Comparison of ENCODE assay signal across 11 mouse cellular contexts in genomic region chr5:138990659-138991380, GRCm38 (mm10). TPM values are rescaled to one million over a fixed set of nuclear protein-coding genes. Genes with fewer than 3 reads are reported as not detected.
DNase-seq lines count a peak whose midpoint lies in the region; ATAC-seq lines count a peak whose summit lies in the region.
"Had no signal": no experiment of that assay in that cellular context is flagged by ENCODE, and none has a peak within 500 bp of the region (broad histone marks: within the 10 kb centered on the region; RNA-seq: fewer than 3 reads in every experiment).

No protein-coding gene starts in this region.

- no peaks in the 10 kb centered on the region for H3K36me3 ChIP-seq in liver, embryonic 16.5 days (ENCODE audit: control insufficient read depth, insufficient read depth)
- H3K36me3 ChIP-seq in liver, embryonic 11.5 days (ENCODE audit: control insufficient read depth, insufficient read depth, low read length): no peaks in the 10 kb centered on the region
- H3K36me3 ChIP-seq in heart, embryonic 16.5 days (ENCODE audit: control insufficient read depth, insufficient read depth): peaks cover 22% of the 10 kb centered on the region
- H3K36me3 ChIP-seq: forebrain, embryonic 12.5 days had no signal

- H3K9ac ChIP-seq in liver, embryonic 16.5 days (ENCODE audit: low read depth, low read length): no peak overlapping the region
- H3K9ac ChIP-seq in liver, embryonic 11.5 days (ENCODE audit: low read depth, low read length): no peak overlapping the region
- no peak overlapping the region for H3K9ac ChIP-seq in heart, embryonic 16.5 days (ENCODE audit: low read length)
- H3K9ac ChIP-seq: forebrain, embryonic 12.5 days; stomach, embryonic 15.5 days had no signal

- H3K4me2 ChIP-seq in liver, embryonic 16.5 days (ENCODE audit: low read depth, low read length): no peak overlapping the region
- H3K4me2 ChIP-seq in liver, embryonic 11.5 days: no peak overlapping the region
- 0 out of 2 replicates have a peak overlapping the region, but pooled peaks have one; percentile 13 for H3K4me2 ChIP-seq in heart, embryonic 16.5 days (ENCODE audit: low read depth, low read length)
- H3K4me2 ChIP-seq: forebrain, embryonic 12.5 days; stomach, embryonic 15.5 days had no signal

- peaks cover 47% of the 10 kb centered on the region for H3K27me3 ChIP-seq in liver, embryonic 16.5 days (ENCODE audit: control insufficient read depth, insufficient read depth, low read depth, low read length)
- H3K27me3 ChIP-seq in liver, embryonic 11.5 days (replicated peaks; ENCODE audit: control insufficient read depth, insufficient read depth, low read length): peaks cover 64% of the 10 kb centered on the region
- H3K27me3 ChIP-seq in heart, embryonic 16.5 days (ENCODE audit: control insufficient read depth, insufficient read depth, low read length): peaks cover 9% of the 10 kb centered on the region; the same call in 1 of the 2 replicates

- WGBS in liver, embryonic 16.5 days (ENCODE audit: insufficient replicate concordance): 48% methylated on average over 7 of the region's 7 CpGs
- 66% methylated on average over 7 of the region's 7 CpGs for whole genome bisulfite sequencing in liver, embryonic 11.5 days
- WGBS in heart, embryonic 16.5 days: 43% methylated on average over 7 of the region's 7 CpGs

- ATAC-seq in liver, embryonic 16.5 days (ENCODE audit: low read depth): peak; percentile 49
- ATAC-seq in liver, embryonic 11.5 days (replicated peaks; ENCODE audit: low FRiP score): no peak
- no peak for ATAC-seq in heart, embryonic 16.5 days (replicated peaks; ENCODE audit: extremely low read depth, insufficient read depth, low FRiP score)
- no peak for ATAC-seq in erythroid progenitor cell, adult 5-6 weeks (replicated peaks; ENCODE audit: low FRiP score, poor library complexity, severe bottlenecking)

- no peak overlapping the region for H3K27ac ChIP-seq in liver, embryonic 16.5 days (ENCODE audit: low read length)
- no peak overlapping the region for H3K27ac ChIP-seq in liver, embryonic 11.5 days (ENCODE audit: low read depth, low read length)
- H3K27ac ChIP-seq in heart, embryonic 16.5 days (ENCODE audit: low read length): no peak overlapping the region
- H3K27ac ChIP-seq: forebrain, embryonic 12.5 days; layer of hippocampus, adult 2 months; stomach, embryonic 15.5 days had no signal

- no peaks in the 10 kb centered on the region for H3K9me3 ChIP-seq in liver, embryonic 16.5 days (replicated peaks; ENCODE audit: control insufficient read depth, low read length)
- H3K9me3 ChIP-seq in liver, embryonic 11.5 days (ENCODE audit: control insufficient read depth, low read length): no peaks in the 10 kb centered on the region
- no peaks in the 10 kb centered on the region for H3K9me3 ChIP-seq in heart, embryonic 16.5 days (replicated peaks; ENCODE audit: control insufficient read depth, low read length)
- H3K9me3 ChIP-seq: forebrain, embryonic 12.5 days; stomach, embryonic 15.5 days had no signal

- DNase-seq in liver, embryonic 11.5 days (ENCODE audit: low spot score): no peak
- DNase-seq in adrenal gland, postnatal 25 days: peak; percentile 63
- DNase-seq in lung, postnatal 25 days (ENCODE audit: low spot score): peak; percentile 84
- no peak for DNase-seq in spleen, adult 12 weeks (ENCODE audit: low spot score)
- no peak for DNase-seq in urinary bladder, adult 18-20 months (ENCODE audit: low spot score in 2 of 2)

- H3K4me1 ChIP-seq in liver, embryonic 16.5 days (ENCODE audit: control insufficient read depth, low read depth, low read length): no peaks in the 10 kb centered on the region; the same call in 1 of the 2 replicates
- H3K4me1 ChIP-seq in liver, embryonic 11.5 days (replicated peaks; ENCODE audit: control insufficient read depth, insufficient read depth, low read length): no peaks in the 10 kb centered on the region; the same call in none of the 2 replicates
- H3K4me1 ChIP-seq in heart, embryonic 16.5 days (ENCODE audit: control insufficient read depth, insufficient read depth, low read length): peaks cover 51% of the 10 kb centered on the region

- no peak overlapping the region for H3K4me3 ChIP-seq in liver, embryonic 16.5 days (ENCODE audit: low read depth, low read length)
- H3K4me3 ChIP-seq in liver, embryonic 11.5 days (ENCODE audit: low read depth, low read length): no peak overlapping the region
- no peak overlapping the region for H3K4me3 ChIP-seq in heart, embryonic 16.5 days (ENCODE audit: low read length)
- H3K4me3 ChIP-seq: forebrain, embryonic 12.5 days; layer of hippocampus, adult 2 months; stomach, embryonic 15.5 days had no signal

RNA-seq across cellular contexts. Expression of gene Pdgfa, which starts 6.3 kb away (rescaled TPM):
- 2.3 and 3.1 TPM in 2 replicates for polyA plus RNA-seq in liver, embryonic 16.5 days (2015; fragmentation: Nextera tagmentation; extraction: Ambion mirVana)
- 3.4 and 5.0 TPM in 2 replicates for polyA plus RNA-seq in liver, embryonic 11.5 days (2014; fragmentation: Nextera tagmentation; extraction: Ambion mirVana)
- total RNA-seq in adrenal gland, postnatal 25 days (2021): 29.5 and 30.0 TPM in 2 replicates
- 54.0 and 56.0 TPM in 2 replicates for polyA plus RNA-seq in heart, embryonic 16.5 days (2015; fragmentation: Nextera tagmentation; extraction: Ambion mirVana)
- not detected in 2 replicates for total RNA-seq in erythroid progenitor cell, adult 5-6 weeks (2015; ENCODE audit: low replicate concordance)
- 0.77 TPM in 1 of 2 replicates, not detected in the other for total RNA-seq in erythroid progenitor cell, adult 5-6 weeks (2017; ENCODE audit: low replicate concordance)

Comparison
In these comparisons a context has a peak if more than half of its experiments do, and no peak if none do; other contexts are left out.
1. DNase-seq: peak in adrenal gland, postnatal 25 days (single experiment) and lung, postnatal 25 days (single experiment); none in liver, embryonic 11.5 days (single experiment), spleen, adult 12 weeks (single experiment) and urinary bladder, adult 18-20 months (0 of 2).